Mouse (Mus musculus): ENCODE data around the gene Ttc27.

DNA sequence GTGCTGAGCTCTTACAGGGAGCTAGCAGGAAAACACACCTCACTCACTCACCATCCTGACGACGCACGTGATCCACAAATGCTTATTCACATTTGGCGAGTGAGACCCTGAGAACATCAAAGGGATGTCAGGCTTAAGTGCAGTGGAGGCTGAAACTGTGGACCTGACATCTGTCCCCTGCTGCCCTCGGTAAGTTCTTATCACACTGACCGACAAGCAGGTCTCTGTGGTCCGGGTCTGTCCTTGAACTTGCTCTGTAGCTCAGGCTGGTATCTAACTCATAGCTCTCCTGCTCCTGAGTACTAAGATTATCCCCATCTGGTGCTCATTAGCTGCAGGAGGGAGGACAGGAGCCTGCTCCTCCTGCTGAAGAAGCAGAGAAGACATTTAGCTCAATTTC lies 162.2 kb downstream of the Ttc27 start:
- TF ChIP-seq CTCF (IDR thresholded peaks at IDR 0.05; ENCODE audit: control insufficient read depth, insufficient read depth, insufficient read length) (no peak), MAX (IDR thresholded peaks at IDR 0.05) (no peak), USF1 (IDR thresholded peaks at IDR 0.05; ENCODE audit: low read depth) (no peak), MYOD1 (IDR thresholded peaks at IDR 0.05; ENCODE audit: control insufficient read depth, insufficient read length, low read depth) (no peak), MYOG (IDR thresholded peaks at IDR 0.05; ENCODE audit: control insufficient read depth, extremely low read depth, insufficient read length) (no peak)

All from C2C12 (cell line).